Comparison of ENCODE assay signal across 24 mouse cellular contexts in genomic region chr1:166377171-166377570, GRCm38 (mm10). TPM values are rescaled to one million over a fixed set of nuclear protein-coding genes. Genes with fewer than 3 reads are reported as not detected.
A peak's percentile ranks its signal among the peaks of the same experiment; 100 is the strongest.
DNase-seq lines count a peak whose midpoint lies in the region; ATAC-seq and TF ChIP-seq lines count a peak whose summit lies in the region.
"Had no signal": no experiment of that assay in that cellular context is flagged by ENCODE, and none has a peak within 500 bp of the region (broad histone marks: within the 10 kb centered on the region; RNA-seq: fewer than 3 reads in every experiment).

No protein-coding gene starts in this region.

- H3K27ac ChIP-seq in intestine, embryonic 14.5 days (ENCODE audit: low read depth) = no peak overlapping the region
- no peak overlapping the region for H3K27ac ChIP-seq in intestine, postnatal 0 days (ENCODE audit: low read depth, low read length)
- H3K27ac ChIP-seq in kidney, embryonic 16.5 days (ENCODE audit: low read length) = no peak overlapping the region
- no peak overlapping the region for H3K27ac ChIP-seq in limb, embryonic 11.5 days (replicated peaks; ENCODE audit: low read depth, low read length)
- H3K27ac ChIP-seq in limb, embryonic 10.5 days = no peak overlapping the region
- no peak overlapping the region for H3K27ac ChIP-seq in midbrain, embryonic 11.5 days (ENCODE audit: low read depth, low read length)
- H3K27ac ChIP-seq in midbrain, postnatal 0 days (ENCODE audit: low read depth, low read length) = no peak overlapping the region
- H3K27ac ChIP-seq: forebrain, embryonic 10.5 days; forebrain, embryonic 13.5 days; hindbrain, embryonic 10.5 days; hindbrain, embryonic 13.5 days had no signal

- H3K4me3 ChIP-seq in intestine, embryonic 14.5 days (ENCODE audit: low read depth, low read length) = no peak overlapping the region
- H3K4me3 ChIP-seq in intestine, postnatal 0 days (ENCODE audit: low read depth, low read length) = no peak overlapping the region
- no peak overlapping the region for H3K4me3 ChIP-seq in kidney, embryonic 16.5 days (ENCODE audit: low read length)
- H3K4me3 ChIP-seq in limb, embryonic 11.5 days (ENCODE audit: low read depth, low read length) = no peak overlapping the region
- H3K4me3 ChIP-seq in limb, embryonic 10.5 days = no peak overlapping the region
- H3K4me3 ChIP-seq in midbrain, embryonic 11.5 days (ENCODE audit: low read depth, low read length) = no peak overlapping the region
- H3K4me3 ChIP-seq in midbrain, postnatal 0 days (ENCODE audit: low read depth, low read length) = no peak overlapping the region
- H3K4me3 ChIP-seq: forebrain, embryonic 10.5 days; forebrain, embryonic 13.5 days; hindbrain, embryonic 10.5 days; hindbrain, embryonic 13.5 days had no signal

- ATAC-seq in intestine, embryonic 14.5 days (replicated peaks; ENCODE audit: low FRiP score, low TSS enrichment, low read depth) = no peak
- ATAC-seq in intestine, postnatal 0 days = no peak
- no peak for ATAC-seq in kidney, embryonic 16.5 days (ENCODE audit: low FRiP score, low TSS enrichment)
- ATAC-seq in limb, embryonic 11.5 days (ENCODE audit: insufficient number of reproducible peaks, low FRiP score, low TSS enrichment, low read depth) = no peak
- no peak for ATAC-seq in midbrain, embryonic 11.5 days (ENCODE audit: low FRiP score)
- ATAC-seq in midbrain, postnatal 0 days (ENCODE audit: low FRiP score) = no peak
- ATAC-seq: forebrain, embryonic 13.5 days; forebrain, embryonic 16.5 days; Patski had no signal

- DNase-seq in intestine, embryonic 14.5 days (ENCODE audit: low spot score) = peak; percentile 6
- peak; percentile 49 for DNase-seq in kidney, adult 9 months
- peak; percentile 19 for DNase-seq in limb, embryonic 11.5 days (ENCODE audit: low spot score)
- DNase-seq in limb, embryonic 10.5 days (ENCODE audit: low spot score) = no peak
- peak; percentile 64 for DNase-seq in midbrain, embryonic 11.5 days (ENCODE audit: low spot score, missing footprints)
- DNase-seq in midbrain, postnatal 0 days (ENCODE audit: low spot score) = no peak
- DNase-seq: adrenal gland, postnatal 10 days; adrenal gland, postnatal 36 days; B cell, adult 2 months; cerebellum, adult 9-10 months; cerebellum, postnatal 14 days; gastrocnemius, postnatal 10 days; gastrocnemius, postnatal 36 days had no signal

- no peak overlapping the region for H3K4me2 ChIP-seq in intestine, embryonic 14.5 days (ENCODE audit: low read length)
- no peak overlapping the region for H3K4me2 ChIP-seq in intestine, postnatal 0 days (replicated peaks; ENCODE audit: low read depth)
- no peak overlapping the region for H3K4me2 ChIP-seq in kidney, embryonic 16.5 days (replicated peaks; ENCODE audit: low read depth, low read length)
- no peak overlapping the region for H3K4me2 ChIP-seq in limb, embryonic 11.5 days (ENCODE audit: low read depth, severe bottlenecking)
- no peak overlapping the region for H3K4me2 ChIP-seq in midbrain, embryonic 11.5 days
- H3K4me2 ChIP-seq in midbrain, postnatal 0 days (ENCODE audit: low read depth, low read length, poor library complexity, severe bottlenecking) = no peak overlapping the region
- H3K4me2 ChIP-seq: forebrain, embryonic 13.5 days; heart, embryonic 11.5 days; hindbrain, embryonic 13.5 days had no signal

- H3K27me3 ChIP-seq in intestine, embryonic 14.5 days (replicated peaks; ENCODE audit: control insufficient read depth, insufficient read depth, low read length) = no peaks in the 10 kb centered on the region
- no peaks in the 10 kb centered on the region for H3K27me3 ChIP-seq in intestine, postnatal 0 days (replicated peaks; ENCODE audit: control insufficient read depth, insufficient read depth, low read length)
- H3K27me3 ChIP-seq in kidney, embryonic 16.5 days (ENCODE audit: insufficient read depth, low read length) = no peaks in the 10 kb centered on the region
- no peaks in the 10 kb centered on the region for H3K27me3 ChIP-seq in limb, embryonic 11.5 days (ENCODE audit: control insufficient read depth, insufficient read depth, low read length)
- no peaks in the 10 kb centered on the region for H3K27me3 ChIP-seq in limb, embryonic 10.5 days (ENCODE audit: low read depth, poor library complexity, severe bottlenecking)
- no peaks in the 10 kb centered on the region for H3K27me3 ChIP-seq in midbrain, embryonic 11.5 days (ENCODE audit: control insufficient read depth, insufficient read depth, low read length)
- no peaks in the 10 kb centered on the region for H3K27me3 ChIP-seq in midbrain, postnatal 0 days (ENCODE audit: insufficient read depth, low read length)
- H3K27me3 ChIP-seq: CH12.LX; forebrain, embryonic 13.5 days; hindbrain, embryonic 13.5 days had no signal

- peaks cover 18% of the 10 kb centered on the region for H3K4me1 ChIP-seq in intestine, embryonic 14.5 days (replicated peaks; ENCODE audit: control insufficient read depth, insufficient read depth, low read length)
- 0 out of 2 replicates have a peak, but pooled peaks cover 4% of the 10 kb centered on the region for H3K4me1 ChIP-seq in intestine, postnatal 0 days (replicated peaks; ENCODE audit: control insufficient read depth, insufficient read depth, low read length)
- peaks cover 15% of the 10 kb centered on the region for H3K4me1 ChIP-seq in kidney, embryonic 16.5 days (ENCODE audit: insufficient read depth, low read length)
- H3K4me1 ChIP-seq in limb, embryonic 11.5 days (ENCODE audit: control insufficient read depth, insufficient read depth, low read length) = peaks cover 8% of the 10 kb centered on the region
- peaks cover 24% of the 10 kb centered on the region for H3K4me1 ChIP-seq in limb, embryonic 10.5 days
- peaks cover 17% of the 10 kb centered on the region for H3K4me1 ChIP-seq in midbrain, embryonic 11.5 days (ENCODE audit: control insufficient read depth, insufficient read depth, low read length)
- no peaks in the 10 kb centered on the region for H3K4me1 ChIP-seq in midbrain, postnatal 0 days (ENCODE audit: insufficient read depth, low read length)

- 79% methylated on average over 6 of the region's 6 CpGs for WGBS in intestine, embryonic 14.5 days
- 78% methylated on average over 6 of the region's 6 CpGs for WGBS in intestine, postnatal 0 days
- WGBS in kidney, embryonic 16.5 days = 58% methylated on average over 6 of the region's 6 CpGs
- WGBS in limb, embryonic 11.5 days = 61% methylated on average over 6 of the region's 6 CpGs
- WGBS in limb, embryonic 10.5 days = 72% methylated on average over 6 of the region's 6 CpGs
- WGBS in midbrain, embryonic 11.5 days = 82% methylated on average over 6 of the region's 6 CpGs
- WGBS in midbrain, postnatal 0 days = 80% methylated on average over 6 of the region's 6 CpGs

- TF ChIP-seq CTCF in intestine, postnatal 0 days (IDR thresholded peaks at IDR 0.05; ENCODE audit: low read depth) = no peak
- no peak for TF ChIP-seq CTCF in midbrain, postnatal 0 days (IDR thresholded peaks at IDR 0.05)

- H3K36me3 ChIP-seq in intestine, embryonic 14.5 days (ENCODE audit: control insufficient read depth, insufficient read depth, low read length) = no peaks in the 10 kb centered on the region
- H3K36me3 ChIP-seq in intestine, postnatal 0 days (ENCODE audit: control insufficient read depth, insufficient read depth) = no peaks in the 10 kb centered on the region; the same call in 1 of the 2 replicates
- no peaks in the 10 kb centered on the region for H3K36me3 ChIP-seq in kidney, embryonic 16.5 days (ENCODE audit: insufficient read depth, low read length)
- no peaks in the 10 kb centered on the region for H3K36me3 ChIP-seq in limb, embryonic 11.5 days (ENCODE audit: control insufficient read depth, insufficient read depth, low read length)
- H3K36me3 ChIP-seq in limb, embryonic 10.5 days = peaks cover 7% of the 10 kb centered on the region
- H3K36me3 ChIP-seq in midbrain, embryonic 11.5 days (ENCODE audit: control insufficient read depth, insufficient read depth, low read length) = no peaks in the 10 kb centered on the region
- no peaks in the 10 kb centered on the region for H3K36me3 ChIP-seq in midbrain, postnatal 0 days (ENCODE audit: insufficient read depth, low read length)
- H3K36me3 ChIP-seq: hindbrain, embryonic 13.5 days had no signal

- no peak overlapping the region for H3K9ac ChIP-seq in intestine, embryonic 14.5 days (ENCODE audit: low read length)
- no peak overlapping the region for H3K9ac ChIP-seq in intestine, postnatal 0 days (ENCODE audit: low read depth, low read length)
- no peak overlapping the region for H3K9ac ChIP-seq in kidney, embryonic 16.5 days (replicated peaks; ENCODE audit: low read length)
- H3K9ac ChIP-seq in limb, embryonic 11.5 days (ENCODE audit: low read length) = no peak overlapping the region
- no peak overlapping the region for H3K9ac ChIP-seq in midbrain, embryonic 11.5 days (ENCODE audit: low read length)
- H3K9ac ChIP-seq in midbrain, postnatal 0 days (replicated peaks; ENCODE audit: low read length, poor library complexity, severe bottlenecking) = no peak overlapping the region
- H3K9ac ChIP-seq: hindbrain, embryonic 13.5 days had no signal

- no peaks in the 10 kb centered on the region for H3K9me3 ChIP-seq in intestine, embryonic 14.5 days (ENCODE audit: control insufficient read depth, low read length)
- no peaks in the 10 kb centered on the region for H3K9me3 ChIP-seq in intestine, postnatal 0 days (ENCODE audit: control insufficient read depth)
- H3K9me3 ChIP-seq in kidney, embryonic 16.5 days (ENCODE audit: low read length) = 0 out of 2 replicates have a peak, but pooled peaks cover 2% of the 10 kb centered on the region
- no peaks in the 10 kb centered on the region for H3K9me3 ChIP-seq in limb, embryonic 11.5 days (ENCODE audit: control insufficient read depth, low read length)
- H3K9me3 ChIP-seq in limb, embryonic 10.5 days (replicated peaks) = no peaks in the 10 kb centered on the region
- no peaks in the 10 kb centered on the region for H3K9me3 ChIP-seq in midbrain, embryonic 11.5 days (ENCODE audit: control insufficient read depth, low read length)
- no peaks in the 10 kb centered on the region for H3K9me3 ChIP-seq in midbrain, postnatal 0 days (ENCODE audit: low read length)
- H3K9me3 ChIP-seq: hindbrain, embryonic 10.5 days had no signal

RNA-seq across cellular contexts. Expression of gene Tada1, which starts 1.7 kb away (rescaled TPM):
- 46.2 and 55.8 TPM in 2 replicates for polyA plus RNA-seq in intestine, embryonic 14.5 days (2014; fragmentation: Nextera tagmentation; extraction: Ambion mirVana)
- 18.1 and 19.4 TPM in 2 replicates for polyA plus RNA-seq in intestine, postnatal 0 days (2015; fragmentation: Nextera tagmentation; extraction: Ambion mirVana)
- polyA plus RNA-seq in kidney, embryonic 16.5 days (2015; fragmentation: Nextera tagmentation; extraction: Ambion mirVana) = 66.3 TPM in 2 replicates
- 67.8 and 68.1 TPM in 2 replicates for polyA plus RNA-seq in limb, embryonic 11.5 days (2014; fragmentation: Nextera tagmentation; extraction: Ambion mirVana)
- 66.6 and 69.8 TPM in 2 replicates for polyA plus RNA-seq in limb, embryonic 10.5 days (2016; fragmentation: Nextera tagmentation; extraction: Ambion mirVana)
- 70.5 and 73.5 TPM in 2 replicates for polyA plus RNA-seq in midbrain, embryonic 11.5 days (2014; fragmentation: Nextera tagmentation; extraction: Ambion mirVana)
- total RNA-seq in midbrain, postnatal 0 days (2014; rRNA removed) = 57.1 and 65.9 TPM in 2 replicates
- 64.7 and 69.1 TPM in 2 replicates for polyA plus RNA-seq in midbrain, postnatal 0 days (2015; fragmentation: Nextera tagmentation; extraction: Ambion mirVana)

RNA-seq across cellular contexts. Expression of gene Pogk, which starts 32.5 kb away (rescaled TPM):
- polyA plus RNA-seq in intestine, embryonic 14.5 days (2014; fragmentation: Nextera tagmentation; extraction: Ambion mirVana) = 16.5 and 21.4 TPM in 2 replicates
- polyA plus RNA-seq in intestine, postnatal 0 days (2015; fragmentation: Nextera tagmentation; extraction: Ambion mirVana) = 2.7 and 3.3 TPM in 2 replicates
- polyA plus RNA-seq in kidney, embryonic 16.5 days (2015; fragmentation: Nextera tagmentation; extraction: Ambion mirVana) = 14.9 and 16.7 TPM in 2 replicates
- 24.3 and 29.1 TPM in 2 replicates for polyA plus RNA-seq in limb, embryonic 11.5 days (2014; fragmentation: Nextera tagmentation; extraction: Ambion mirVana)
- 17.5 and 24.6 TPM in 2 replicates for polyA plus RNA-seq in limb, embryonic 10.5 days (2016; fragmentation: Nextera tagmentation; extraction: Ambion mirVana)
- polyA plus RNA-seq in midbrain, embryonic 11.5 days (2014; fragmentation: Nextera tagmentation; extraction: Ambion mirVana) = 39.8 and 41.6 TPM in 2 replicates
- 77.9 and 86.9 TPM in 2 replicates for total RNA-seq in midbrain, postnatal 0 days (2014; rRNA removed)
- polyA plus RNA-seq in midbrain, postnatal 0 days (2015; fragmentation: Nextera tagmentation; extraction: Ambion mirVana) = 20.1 and 22.0 TPM in 2 replicates
- polyA plus RNA-seq: G1E had no signal

Comparison
In these comparisons a context has a peak if more than half of its experiments do, and no peak if none do; other contexts are left out.
1. DNase-seq: peak in intestine, embryonic 14.5 days (single experiment), kidney, adult 9 months (single experiment), limb, embryonic 11.5 days (single experiment) and midbrain, embryonic 11.5 days (single experiment); none in limb, embryonic 10.5 days (single experiment) and midbrain, postnatal 0 days (single experiment).